Mouse (Mus musculus) lung, embryonic 15.5 days (tissue): Measurements from ENCODE around the gene Calhm6. TPM values are rescaled to one million over a fixed set of nuclear protein-coding genes. Genes with fewer than 3 reads are reported as not detected.

Experiments used
- ATAC-seq: fragments of 200-750 bp; cut with Nextera tagmentation; 2 replicates; pipeline ENCODE4 v1.8.0; 2017; ENCODE audit warnings: moderate number of reproducible peaks, borderline replicate concordance; ENCODE audit not compliant: low FRiP score, low TSS enrichment; ENCODE audit errors: extremely low read depth
- H3K27ac ChIP-seq: fragments of 300-500 bp; sonication (generic); 2 replicates; pipeline ENCODE4 v1.5.1; 2015; ENCODE audit warnings: moderate library complexity, mild to moderate bottlenecking, inconsistent platforms
- H3K27me3 ChIP-seq: fragments of 300-500 bp; sonication (generic); 2 replicates; pipeline ENCODE4 v1.6.1; 2015; ENCODE audit warnings: inconsistent platforms
- H3K36me3 ChIP-seq: fragments of 300-500 bp; sonication (generic); 2 replicates; pipeline ENCODE4 v1.6.1; 2015; ENCODE audit warnings: inconsistent platforms
- H3K4me1 ChIP-seq: fragments of 300-500 bp; sonication (generic); 2 replicates; pipeline ENCODE4 v1.6.1; 2015; ENCODE audit warnings: inconsistent platforms
- H3K4me2 ChIP-seq: fragments of 300-500 bp; sonication (generic); 2 replicates; pipeline ENCODE4 v1.6.1; 2015; ENCODE audit warnings: inconsistent platforms, mild to moderate bottlenecking, moderate library complexity
- H3K4me3 ChIP-seq: fragments of 300-500 bp; sonication (generic); 2 replicates; pipeline ENCODE4 v1.5.1; 2015; ENCODE audit warnings: mild to moderate bottlenecking, inconsistent platforms
- H3K9ac ChIP-seq: fragments of 300-500 bp; sonication (generic); 2 replicates; pipeline ENCODE4 v1.6.1; 2015; ENCODE audit warnings: inconsistent platforms
- H3K9me3 ChIP-seq: fragments of 300-500 bp; sonication (generic); 2 replicates; pipeline ENCODE4 v1.6.1; 2016; ENCODE audit warnings: inconsistent platforms
- WGBS: fragments of 180-500 bp; shearing (Covaris S2); methylation state at CpG from one replicate; pipeline ENCODE4 v1.1.7; 2015; 5-methylcytosine and 5-hydroxymethylcytosine counted together
- polyA plus RNA-seq: library from polyadenylated mRNA; unstranded; fragments of >200 nt; fragmentation: Nextera tagmentation; extraction: Ambion mirVana; gene quantifications from 2 replicates; pipeline ENCODE4 v1.2.1, GENCODE M21; 2015

Gene Calhm6
- polyA plus RNA-seq, result 1.2 and 1.7 TPM in 2 replicates

DNA sequence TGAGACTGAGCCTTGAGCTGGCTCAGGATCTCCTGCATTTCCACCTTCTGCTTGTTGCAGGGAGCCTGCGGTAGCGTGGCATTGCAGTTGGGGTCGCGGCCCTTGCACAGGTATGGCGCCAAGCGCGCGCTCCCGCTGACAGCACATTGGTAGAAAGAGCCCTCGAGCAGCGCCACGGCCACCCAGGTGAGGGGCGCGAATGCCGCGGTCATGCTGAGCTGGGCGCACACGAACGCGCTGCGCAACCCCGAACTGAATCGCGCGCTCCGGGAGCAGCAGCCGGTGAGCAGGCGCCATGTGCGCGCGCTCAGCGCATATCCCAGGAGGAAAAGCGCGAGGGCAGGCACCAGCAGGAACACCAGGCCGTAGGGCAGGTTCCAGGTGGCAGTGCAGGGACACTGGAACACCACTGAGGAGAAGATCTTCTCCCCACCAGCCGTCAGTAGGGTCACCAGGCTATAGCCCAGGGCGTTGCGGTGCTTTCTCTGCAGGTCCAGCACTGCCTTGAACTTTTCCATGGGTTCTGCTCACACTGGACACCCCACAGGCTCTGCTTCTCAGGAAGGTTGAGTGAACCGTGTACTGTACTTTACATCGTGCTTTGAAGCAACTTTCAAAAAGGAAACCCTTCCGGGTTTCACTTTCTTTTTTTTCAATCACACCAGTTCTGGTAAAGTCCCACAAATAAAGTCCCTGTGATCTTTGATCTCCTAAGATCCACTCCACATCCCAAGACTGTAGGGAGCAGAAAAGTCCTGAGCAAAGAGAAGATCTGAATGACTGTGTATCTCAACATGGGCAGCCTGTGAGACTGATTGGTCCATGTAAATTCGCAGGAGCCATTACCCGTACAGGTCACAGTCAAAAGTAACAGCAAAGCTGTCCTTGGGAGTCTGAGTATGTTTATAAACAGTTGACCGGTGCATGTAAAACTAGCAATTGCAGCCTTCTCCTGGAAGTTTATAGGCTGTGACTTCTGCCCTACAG is at the start of gene Calhm6:
TSS of gene Calhm6 (minus strand) at position 593 of the 987 bp plus-strand sequence.
- no peak within 1 kb of the TSS for H3K27ac ChIP-seq
- no peaks in the 10 kb centered on the region for H3K36me3 ChIP-seq
- H3K4me1 ChIP-seq, result peaks cover 13% of the 10 kb centered on the region; the same call in 1 of the 2 replicates
- ATAC-seq, result peak; percentile 74
- peak within 1 kb of the TSS; percentile 87 for H3K4me2 ChIP-seq
- H3K9me3 ChIP-seq, result no peaks in the 10 kb centered on the region
- H3K27me3 ChIP-seq, result no peaks in the 10 kb centered on the region
- WGBS, result 13% methylated on average over 44 of the region's 44 CpGs
- peak within 1 kb of the TSS; percentile 37 for H3K9ac ChIP-seq
- H3K4me3 ChIP-seq, result peak within 1 kb of the TSS; percentile 53

DNA sequence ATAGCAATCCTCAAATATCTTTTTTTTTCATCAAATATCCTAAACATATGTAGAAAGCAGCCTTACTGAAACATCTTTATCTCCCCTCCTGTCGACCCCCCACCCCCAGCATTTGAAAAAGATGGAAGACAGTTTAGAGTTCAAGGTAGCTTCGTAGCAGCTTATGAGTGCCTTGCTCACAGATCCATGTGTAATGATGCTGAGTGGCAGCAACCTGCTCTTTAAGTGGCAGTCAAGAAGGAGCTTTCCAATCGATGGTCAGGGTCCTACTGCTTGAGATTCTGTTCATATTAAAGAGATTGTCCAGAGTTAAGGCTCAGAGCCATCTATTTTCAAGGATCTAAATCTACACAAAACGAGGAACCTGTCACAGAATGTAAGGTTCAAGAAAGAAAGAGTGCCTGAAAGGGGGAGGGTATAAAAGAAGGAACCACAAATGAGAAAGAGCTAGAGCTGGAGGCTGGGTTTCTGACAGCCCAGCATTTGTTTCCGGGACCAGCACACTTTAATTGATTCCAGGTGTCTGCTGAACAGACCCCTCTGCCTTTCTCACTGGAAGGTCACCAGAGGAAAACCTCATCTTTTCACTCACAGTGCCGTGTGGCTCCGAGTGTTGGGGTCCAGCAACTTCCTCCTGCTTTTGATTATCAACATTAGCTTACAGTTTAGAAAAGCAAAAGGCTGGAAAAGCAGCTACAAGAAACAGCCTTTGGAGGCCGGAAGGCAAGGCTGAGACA is 48.3 kb upstream of the Calhm6 start:
- no peaks in the 10 kb centered on the region for H3K9me3 ChIP-seq
- H3K27ac ChIP-seq, result no peak overlapping the region
- H3K9ac ChIP-seq, result no peak overlapping the region
- no peak for ATAC-seq
- 42% methylated on average over 8 of the region's 8 CpGs for WGBS
- no peaks in the 10 kb centered on the region for H3K4me1 ChIP-seq
- H3K4me3 ChIP-seq, result no peak overlapping the region
- H3K36me3 ChIP-seq, result peaks cover 3% of the 10 kb centered on the region; the same call in 1 of the 2 replicates
- no peaks in the 10 kb centered on the region for H3K27me3 ChIP-seq
- no peak overlapping the region for H3K4me2 ChIP-seq

GRCm38 (mm10) chr10:34172663-34173282 is 45.0 kb upstream of the Calhm6 start:
- Histone ChIP-seq H3K27me3 (no peaks in the 10 kb centered on the region), H3K4me2 (no peak overlapping the region), H3K4me1 (no peaks in the 10 kb centered on the region), H3K36me3 (no peaks in the 10 kb centered on the region), H3K27ac (no peak overlapping the region), H3K9ac (no peak overlapping the region), H3K4me3 (no peak overlapping the region), H3K9me3 (no peaks in the 10 kb centered on the region)
- 68% methylated on average over 4 of the region's 4 CpGs for WGBS
- no peak for ATAC-seq

DNA sequence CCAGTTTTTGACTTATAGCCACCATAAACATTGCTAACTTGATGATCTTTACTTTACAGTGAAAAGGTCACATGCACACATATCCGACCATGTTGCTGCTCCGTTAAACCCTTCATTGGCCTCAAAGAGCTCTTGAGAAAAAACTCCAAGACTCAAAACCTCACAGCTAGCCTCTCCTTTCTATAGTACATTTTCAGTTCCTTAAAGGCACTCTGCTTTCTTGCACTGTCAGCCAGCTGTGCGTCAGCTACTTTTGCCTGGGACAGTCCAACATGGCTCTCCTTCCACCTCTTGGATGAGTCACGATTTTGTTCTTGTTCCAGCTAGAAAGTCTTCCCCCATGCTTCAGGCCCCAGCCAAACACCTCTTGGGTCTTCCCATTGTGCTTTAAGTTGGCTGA is 43.9 kb upstream of the Calhm6 start:
- H3K27ac ChIP-seq, result no peak overlapping the region
- no peak overlapping the region for H3K4me2 ChIP-seq
- H3K4me3 ChIP-seq, result no peak overlapping the region
- H3K4me1 ChIP-seq, result no peaks in the 10 kb centered on the region
- H3K27me3 ChIP-seq, result no peaks in the 10 kb centered on the region
- 75% methylated on average over 4 of the region's 4 CpGs for WGBS
- no peak overlapping the region for H3K9ac ChIP-seq
- H3K9me3 ChIP-seq, result no peaks in the 10 kb centered on the region
- ATAC-seq, result no peak
- H3K36me3 ChIP-seq, result no peaks in the 10 kb centered on the region

GRCm38 (mm10) chr10:34171191-34171590 is 43.4 kb upstream of the Calhm6 start:
- H3K27me3 ChIP-seq, result no peaks in the 10 kb centered on the region
- H3K4me2 ChIP-seq, result no peak overlapping the region
- 91% methylated on average over 3 of the region's 3 CpGs for WGBS
- no peaks in the 10 kb centered on the region for H3K36me3 ChIP-seq
- no peak overlapping the region for H3K9ac ChIP-seq
- ATAC-seq, result no peak
- no peak overlapping the region for H3K27ac ChIP-seq
- no peaks in the 10 kb centered on the region for H3K9me3 ChIP-seq
- H3K4me1 ChIP-seq, result no peaks in the 10 kb centered on the region
- no peak overlapping the region for H3K4me3 ChIP-seq

GRCm38 (mm10) chr10:34166971-34167370 is 39.2 kb upstream of the Calhm6 start:
- no peaks in the 10 kb centered on the region for H3K9me3 ChIP-seq
- no peak overlapping the region for H3K9ac ChIP-seq
- no peaks in the 10 kb centered on the region for H3K4me1 ChIP-seq
- no peak for ATAC-seq
- H3K4me3 ChIP-seq, result no peak overlapping the region
- no peak overlapping the region for H3K27ac ChIP-seq
- H3K36me3 ChIP-seq, result 0 out of 2 replicates have a peak, but pooled peaks cover 4% of the 10 kb centered on the region
- H3K4me2 ChIP-seq, result no peak overlapping the region
- H3K27me3 ChIP-seq, result no peaks in the 10 kb centered on the region
- WGBS, result 68% methylated on average over 2 of the region's 2 CpGs

- H3K36me3 ChIP-seq, result peaks cover 9% of the 10 kb centered on the region; the same call in 1 of the 2 replicates
- H3K27ac ChIP-seq, result no peak overlapping the region
- H3K4me3 ChIP-seq, result no peak overlapping the region
- no peaks in the 10 kb centered on the region for H3K9me3 ChIP-seq
- H3K27me3 ChIP-seq, result no peaks in the 10 kb centered on the region
- H3K9ac ChIP-seq, result no peak overlapping the region
- no peak for ATAC-seq
- WGBS, result 78% methylated on average over 12 of the region's 12 CpGs
- no peak overlapping the region for H3K4me2 ChIP-seq
- no peaks in the 10 kb centered on the region for H3K4me1 ChIP-seq
Observed at GRCm38 (mm10) chr10:34155796-34156554, 28.2 kb upstream of the Calhm6 start.

DNA sequence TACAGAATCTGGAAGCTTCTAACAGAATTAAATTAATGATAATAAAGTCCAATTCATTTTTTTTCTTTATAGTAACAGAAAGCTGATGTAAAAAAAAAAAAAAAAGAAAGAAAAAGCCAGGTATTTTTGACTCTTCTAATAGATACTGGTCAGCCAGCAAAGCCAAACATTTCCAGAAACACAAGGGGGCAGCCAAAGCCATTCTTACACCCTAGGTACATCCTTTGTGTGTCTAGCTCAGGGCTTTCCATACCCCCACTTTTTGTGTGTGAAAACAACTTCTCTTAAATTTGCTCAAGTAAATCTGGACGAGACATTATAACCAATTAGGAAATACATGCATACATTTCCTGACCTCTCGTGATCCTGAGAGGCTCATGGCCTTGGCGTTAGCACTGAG is 24.0 kb upstream of the Calhm6 start:
- H3K9ac ChIP-seq, result no peak overlapping the region
- 79% methylated on average over 3 of the region's 3 CpGs for WGBS

DNA sequence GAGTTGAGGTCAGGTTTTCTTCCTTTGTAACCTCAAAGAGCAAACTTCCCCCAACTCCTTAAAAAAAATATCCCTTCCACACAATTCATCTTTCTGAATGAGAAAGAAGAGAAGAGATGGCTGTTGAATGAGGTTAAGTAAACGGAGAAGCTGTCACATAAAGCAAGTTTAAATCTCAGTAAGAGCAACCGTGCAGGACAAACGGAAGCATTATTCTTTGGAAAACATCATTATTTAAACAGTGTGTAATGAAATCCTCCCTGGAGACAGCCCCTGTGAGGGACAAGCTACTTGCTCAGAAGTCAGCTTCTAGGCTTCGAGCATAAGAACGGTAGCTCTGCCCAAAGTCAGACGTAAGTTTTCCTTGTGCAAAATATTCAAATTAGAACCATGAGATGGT is 22.7 kb upstream of the Calhm6 start:
- Histone ChIP-seq H3K9ac (no peak overlapping the region), H3K4me3 (no peak overlapping the region), H3K27ac (no peak overlapping the region), H3K4me2 (no peak overlapping the region), H3K27me3 (no peaks in the 10 kb centered on the region), H3K4me1 (no peaks in the 10 kb centered on the region), H3K9me3 (no peaks in the 10 kb centered on the region), H3K36me3 (peaks cover 5% of the 10 kb centered on the region; the same call in 1 of the 2 replicates)
- no peak for ATAC-seq
- WGBS, result 46% methylated on average over 6 of the region's 6 CpGs

More for the DNA sequence above, 24.0 kb upstream of the Calhm6 start:
- H3K9me3 ChIP-seq, result no peaks in the 10 kb centered on the region
- H3K36me3 ChIP-seq, result peaks cover 5% of the 10 kb centered on the region; the same call in 1 of the 2 replicates
- no peak for ATAC-seq
- H3K27me3 ChIP-seq, result no peaks in the 10 kb centered on the region
- H3K4me1 ChIP-seq, result no peaks in the 10 kb centered on the region
- H3K27ac ChIP-seq, result no peak overlapping the region
- no peak overlapping the region for H3K4me3 ChIP-seq
- no peak overlapping the region for H3K4me2 ChIP-seq

DNA sequence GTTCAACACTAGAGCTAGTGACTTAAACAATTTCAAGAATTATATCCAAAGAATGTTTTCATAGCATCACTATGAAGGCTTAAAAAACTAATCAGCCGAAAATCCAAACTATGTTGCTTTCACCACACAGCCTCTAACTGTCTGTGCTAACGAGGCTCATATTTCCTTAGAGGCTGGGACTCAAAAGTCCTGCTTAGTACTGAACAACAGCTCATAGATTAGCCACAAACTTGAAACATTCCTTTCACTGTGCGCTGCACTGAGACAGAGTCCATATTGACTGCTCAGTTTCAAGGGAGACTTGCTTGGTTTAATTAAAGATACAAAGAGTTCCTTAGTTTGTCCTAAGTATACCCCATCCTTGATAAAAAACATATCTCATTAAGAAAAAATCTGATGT is 22.0 kb upstream of the Calhm6 start:
- Histone ChIP-seq H3K27ac (no peak overlapping the region), H3K27me3 (no peaks in the 10 kb centered on the region), H3K4me1 (no peaks in the 10 kb centered on the region), H3K36me3 (peaks cover 5% of the 10 kb centered on the region; the same call in 1 of the 2 replicates), H3K4me3 (no peak overlapping the region), H3K9ac (no peak overlapping the region), H3K9me3 (no peaks in the 10 kb centered on the region), H3K4me2 (no peak overlapping the region)
- 71% methylated on average over 3 of the region's 3 CpGs for WGBS
- no peak for ATAC-seq

- no peaks in the 10 kb centered on the region for H3K9me3 ChIP-seq
- H3K27me3 ChIP-seq, result no peaks in the 10 kb centered on the region
- no peak overlapping the region for H3K27ac ChIP-seq
- no peak overlapping the region for H3K4me2 ChIP-seq
- ATAC-seq, result no peak
- H3K4me1 ChIP-seq, result no peaks in the 10 kb centered on the region
- no peaks in the 10 kb centered on the region for H3K36me3 ChIP-seq
- no peak overlapping the region for H3K4me3 ChIP-seq
- no peak overlapping the region for H3K9ac ChIP-seq
- WGBS, result 88% methylated on average over 2 of the region's 2 CpGs
Observed at GRCm38 (mm10) chr10:34141693-34142092, 13.9 kb upstream of the Calhm6 start.
